Mouse (Mus musculus) hindbrain, postnatal 0 days (tissue): ENCODE measurements around the gene Dnaic2. TPM values are rescaled to one million over a fixed set of nuclear protein-coding genes. Genes with fewer than 3 reads are reported as not detected.
A peak's percentile ranks its signal among the peaks of the same experiment; 100 is the strongest.

ENCODE experiments used
- ATAC-seq: fragments of 200-750 bp; cut with Nextera tagmentation; 2 replicates; pipeline ENCODE4 v1.8.0; 2017; ENCODE audit warnings: mild to moderate bottlenecking, moderate TSS enrichment, moderate library complexity
- DNase-seq: peaks from one replicate; pipeline ENCODE4 v3.0.0-alpha.2; 2015; ENCODE audit warnings: low spot score
- H3K27ac ChIP-seq: fragments of 300-500 bp; sonication (generic); 2 replicates; pipeline ENCODE4 v1.5.1; 2014; ENCODE audit warnings: mild to moderate bottlenecking
- H3K27me3 ChIP-seq: fragments of 300-500 bp; sonication (generic); 2 replicates; pipeline ENCODE4 v1.6.1; 2014; ENCODE audit warnings: low read length, mixed read lengths; ENCODE audit not compliant: insufficient read depth
- H3K36me3 ChIP-seq: fragments of 300-500 bp; sonication (generic); 2 replicates; pipeline ENCODE4 v1.6.1; 2014; ENCODE audit warnings: low read length, mixed read lengths; ENCODE audit not compliant: insufficient read depth
- H3K4me1 ChIP-seq: fragments of 300-500 bp; sonication (generic); 2 replicates; pipeline ENCODE4 v1.6.1; 2014; ENCODE audit warnings: antibody characterized with exemption, low read length, mixed read lengths; ENCODE audit not compliant: insufficient read depth
- H3K4me2 ChIP-seq: fragments of 300-500 bp; sonication (generic); 2 replicates; pipeline ENCODE4 v1.6.1; 2014; ENCODE audit warnings: low read depth, mild to moderate bottlenecking, low read length, moderate library complexity, mixed read lengths
- H3K4me3 ChIP-seq: fragments of 300-500 bp; sonication (generic); 2 replicates; pipeline ENCODE4 v1.5.1; 2014; ENCODE audit warnings: low read length
- H3K9ac ChIP-seq: fragments of 300-500 bp; sonication (generic); replicated peaks from 2 replicates; pipeline ENCODE4 v1.6.1; 2014; ENCODE audit warnings: mild to moderate bottlenecking, low read length, moderate library complexity, mixed read lengths
- H3K9me3 ChIP-seq: fragments of 300-500 bp; sonication (generic); 2 replicates; pipeline ENCODE4 v1.6.1; 2016; ENCODE audit warnings: low read length, mixed read lengths
- CTCF ChIP-seq: IDR thresholded peaks from 2 replicates; pipeline ENCODE4 v1.5.1; 2016; ENCODE audit warnings: antibody characterized with exemption, control low read depth, low read depth
- WGBS: fragments of 180-500 bp; shearing (Covaris S2); extraction: QIAGEN DNeasy Blood & Tissue Kit; methylation state at CpG from one replicate; pipeline ENCODE4 v1.1.7; 2014; 5-methylcytosine and 5-hydroxymethylcytosine counted together
- polyA plus RNA-seq: library from polyadenylated mRNA; unstranded; fragments of >200 nt; fragmentation: Nextera tagmentation; extraction: Ambion mirVana; gene quantifications from 2 replicates; pipeline ENCODE4 v1.2.1, GENCODE M21; 2015
- total RNA-seq: library from RNA; depleted of rRNA; stranded (reverse); fragments of >200 nt; gene quantifications from 2 replicates; pipeline ENCODE4 v1.2.3, GENCODE M21; 2014; rRNA removed

The Dnaic2 gene
- total RNA-seq (5.1 and 5.8 TPM in 2 replicates), polyA plus RNA-seq (3.1 and 3.2 TPM in 2 replicates)

- no peak for TF ChIP-seq CTCF
- ATAC-seq: peak; percentile 88
- Histone ChIP-seq H3K27ac (no peak within 1 kb of the TSS), H3K9ac (peak within 1 kb of the TSS; percentile 13; the same call in 1 of the 2 replicates), H3K4me1 (0 out of 2 replicates have a peak, but pooled peaks cover 10% of the 10 kb centered on the region), H3K27me3 (no peaks in the 10 kb centered on the region), H3K9me3 (no peaks in the 10 kb centered on the region), H3K4me2 (peak within 1 kb of the TSS; percentile 65), H3K36me3 (no peaks in the 10 kb centered on the region), H3K4me3 (peak within 1 kb of the TSS; percentile 33)
- peak; percentile 87 for DNase-seq
- 9% methylated on average over 34 of the region's 34 CpGs for WGBS
Measured at GRCm38 (mm10) chr11:114726965-114727825, at the start of gene Dnaic2. Gene Dnaic2, plus strand, starts transcription at chr11:114727408.

GRCm38 (mm10) chr11:114679582-114679981, 47.6 kb upstream of the Dnaic2 start:
- H3K36me3 ChIP-seq: no peaks in the 10 kb centered on the region
- H3K27ac ChIP-seq: peak overlapping the region; percentile 3; the same call in 1 of the 2 replicates
- H3K4me2 ChIP-seq: no peak overlapping the region
- DNase-seq (peak; percentile 36), ATAC-seq (no peak)
- H3K4me3 ChIP-seq: no peak overlapping the region
- no peak for TF ChIP-seq CTCF
- no peaks in the 10 kb centered on the region for H3K9me3 ChIP-seq
- peaks cover 12% of the 10 kb centered on the region for H3K4me1 ChIP-seq
- WGBS: 53% methylated on average over 8 of the region's 8 CpGs
- H3K9ac ChIP-seq: no peak overlapping the region
- no peaks in the 10 kb centered on the region for H3K27me3 ChIP-seq

- DNase-seq (no peak), ATAC-seq (no peak)
- Histone ChIP-seq H3K9ac (no peak overlapping the region), H3K4me3 (no peak overlapping the region), H3K36me3 (no peaks in the 10 kb centered on the region), H3K4me1 (peaks cover 10% of the 10 kb centered on the region), H3K4me2 (no peak overlapping the region), H3K9me3 (no peaks in the 10 kb centered on the region), H3K27me3 (no peaks in the 10 kb centered on the region), H3K27ac (no peak overlapping the region)
- no peak for TF ChIP-seq CTCF
- WGBS: 38% methylated on average over 10 of the region's 10 CpGs
Measured at GRCm38 (mm10) chr11:114680291-114680690, 46.9 kb upstream of the Dnaic2 start.

GRCm38 (mm10) chr11:114681054-114681453, 46.2 kb upstream of the Dnaic2 start:
- DNase-seq (no peak), ATAC-seq (no peak)
- Histone ChIP-seq H3K4me2 (no peak overlapping the region), H3K36me3 (no peaks in the 10 kb centered on the region), H3K9ac (no peak overlapping the region), H3K27me3 (no peaks in the 10 kb centered on the region), H3K4me3 (no peak overlapping the region), H3K9me3 (no peaks in the 10 kb centered on the region), H3K4me1 (peaks cover 9% of the 10 kb centered on the region), H3K27ac (no peak overlapping the region)
- 61% methylated on average over 5 of the region's 5 CpGs for WGBS
- no peak for TF ChIP-seq CTCF

DNA sequence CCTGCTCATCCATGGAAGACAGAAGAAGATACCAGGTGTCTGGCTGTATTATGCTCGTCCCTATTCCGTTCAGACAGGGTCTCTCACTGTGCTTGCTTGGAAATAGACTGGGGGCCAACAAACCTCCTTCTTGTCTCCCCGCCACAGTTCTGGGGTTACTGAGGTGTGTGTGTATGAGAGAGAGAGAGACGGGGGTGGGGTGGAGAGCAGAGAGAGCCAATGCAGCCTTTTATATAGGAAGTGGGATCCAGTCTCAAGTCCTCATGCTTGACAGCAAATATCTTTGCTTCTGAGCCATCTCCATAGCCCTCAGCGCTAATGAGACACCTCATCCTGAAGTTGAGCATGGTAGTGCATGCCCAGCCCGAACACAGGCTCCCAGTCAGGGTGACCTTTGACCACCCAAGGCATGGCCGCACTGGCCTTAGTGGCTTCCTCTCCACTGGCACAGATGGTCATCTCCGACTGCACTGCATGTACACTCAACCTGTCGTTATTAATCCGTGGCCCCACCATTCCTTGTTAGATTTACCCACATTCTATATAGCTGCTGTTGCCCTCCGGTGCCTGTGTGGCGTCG, 44.8 kb upstream of the Dnaic2 start:
- no peaks in the 10 kb centered on the region for H3K9me3 ChIP-seq
- no peaks in the 10 kb centered on the region for H3K36me3 ChIP-seq
- H3K4me2 ChIP-seq: no peak overlapping the region
- H3K27me3 ChIP-seq: no peaks in the 10 kb centered on the region
- no peak overlapping the region for H3K27ac ChIP-seq
- ATAC-seq (no peak), DNase-seq (no peak)
- H3K4me3 ChIP-seq: no peak overlapping the region
- 87% methylated on average over 13 of the region's 13 CpGs for WGBS
- peaks cover 7% of the 10 kb centered on the region for H3K4me1 ChIP-seq
- no peak overlapping the region for H3K9ac ChIP-seq
- no peak for TF ChIP-seq CTCF

DNA sequence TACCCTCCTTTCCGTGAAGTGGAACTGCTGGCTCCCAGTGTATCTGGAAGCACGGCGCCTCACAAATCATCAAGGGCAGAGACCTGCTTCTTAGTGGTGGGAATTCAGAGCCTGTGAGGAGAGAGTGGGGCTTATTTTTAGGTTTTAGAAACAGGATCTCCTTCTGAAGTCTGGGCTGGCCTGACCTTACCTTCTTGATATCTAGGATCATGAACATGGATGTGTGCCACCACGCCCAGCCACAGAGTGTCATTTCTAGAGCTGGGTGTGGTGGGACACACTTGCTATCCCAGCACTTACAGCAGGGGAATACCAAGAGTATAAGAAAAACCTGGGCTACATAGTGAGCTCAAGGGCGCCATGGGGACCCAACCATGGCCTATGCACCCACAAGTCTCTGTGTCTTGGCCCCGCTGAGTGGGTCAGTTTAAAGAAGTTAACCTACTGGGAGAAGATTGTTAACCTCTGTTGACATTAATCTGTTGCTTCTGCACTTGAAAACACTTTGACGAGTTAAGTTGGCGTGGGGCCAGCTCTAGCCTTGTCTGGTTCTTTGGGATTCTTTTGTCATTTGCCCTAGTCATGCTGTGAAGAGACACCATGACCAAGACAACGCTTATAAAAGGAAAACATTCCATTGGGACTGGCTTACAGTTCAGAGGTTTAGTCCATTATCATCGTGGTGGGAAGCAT, 44.0 kb upstream of the Dnaic2 start:
- Histone ChIP-seq H3K9ac (no peak overlapping the region), H3K27me3 (no peaks in the 10 kb centered on the region), H3K36me3 (no peaks in the 10 kb centered on the region), H3K4me1 (peaks cover 4% of the 10 kb centered on the region), H3K4me2 (no peak overlapping the region), H3K4me3 (no peak overlapping the region), H3K27ac (no peak overlapping the region), H3K9me3 (no peaks in the 10 kb centered on the region)
- WGBS: 71% methylated on average over 10 of the region's 10 CpGs
- TF ChIP-seq CTCF: no peak
- ATAC-seq: no peak
- DNase-seq: no peak
